Mouse (Mus musculus) adrenal gland, postnatal 10 days (tissue): ENCODE results near the gene Pknox2. TPM values are rescaled to one million over a fixed set of nuclear protein-coding genes. Genes with fewer than 3 reads are reported as not detected.

Experiments used
- DNase-seq: peaks from one replicate; pipeline ENCODE4 v3.0.0; 2021; ENCODE audit warnings: mixed read lengths
- total RNA-seq, 2 experiments: library from RNA; stranded (reverse); gene quantifications; 2 replicates each; pipeline ENCODE4 v1.2.3; 2021

The Pknox2 gene
- total RNA-seq, 2 experiments from 2014 or later, result 3.3 to 6.3 TPM

DNA sequence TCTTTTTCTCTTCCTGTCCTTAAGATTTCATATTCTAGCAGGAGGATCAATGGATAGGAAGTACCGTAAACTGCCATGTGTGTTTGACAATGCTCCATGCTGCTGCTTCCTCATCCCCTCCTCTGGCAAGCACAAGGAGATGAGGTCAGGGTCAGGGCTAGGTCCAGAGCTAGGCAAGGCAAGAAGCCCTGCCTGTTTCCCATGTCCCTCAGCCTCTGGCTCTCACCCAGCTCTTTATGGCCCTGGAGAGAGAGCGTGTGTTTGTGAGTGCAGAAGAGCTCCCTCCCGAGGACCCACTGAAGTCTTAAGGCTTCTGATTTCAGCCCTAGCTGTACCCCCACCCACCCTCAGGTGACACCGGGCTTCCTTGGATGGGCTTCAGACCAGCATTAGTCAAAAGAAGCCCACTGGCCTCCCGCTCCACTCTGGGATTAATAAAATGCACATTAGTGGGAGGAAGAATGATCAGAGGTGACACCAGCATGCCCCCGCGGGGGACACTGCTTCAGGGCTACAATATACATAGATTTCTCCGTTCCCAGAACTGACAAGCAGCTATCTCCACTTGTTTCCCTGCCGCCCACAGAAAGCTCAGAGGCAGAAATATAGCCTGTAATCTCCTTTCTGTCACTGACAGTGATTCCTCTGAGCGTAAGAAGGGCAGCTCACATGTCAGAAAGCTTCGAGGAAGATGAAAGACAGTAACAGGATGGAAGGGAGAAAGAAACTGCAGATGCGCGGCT is 156.4 kb downstream of the Pknox2 start:
- peak; percentile 22 for DNase-seq

DNA sequence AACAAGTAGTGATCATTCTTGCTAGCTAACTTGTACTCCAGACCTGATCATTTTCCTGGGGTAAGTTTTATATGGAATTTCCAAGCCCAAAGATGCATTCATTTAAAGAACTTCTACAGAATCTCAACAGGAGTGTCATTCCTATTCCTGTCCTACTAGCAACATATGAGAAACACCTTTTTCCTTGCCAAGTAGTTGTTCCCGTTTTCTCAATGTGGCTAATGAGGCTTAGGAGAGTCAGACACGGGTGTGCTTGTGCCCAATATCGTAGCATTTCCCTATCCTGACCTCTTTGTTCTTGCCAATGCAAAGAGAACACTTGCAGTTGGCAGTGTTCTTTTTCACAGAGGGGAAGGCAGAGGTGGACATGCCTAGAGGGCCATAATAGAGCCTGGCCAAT is 157.2 kb downstream of the Pknox2 start:
- DNase-seq, result no peak

DNA sequence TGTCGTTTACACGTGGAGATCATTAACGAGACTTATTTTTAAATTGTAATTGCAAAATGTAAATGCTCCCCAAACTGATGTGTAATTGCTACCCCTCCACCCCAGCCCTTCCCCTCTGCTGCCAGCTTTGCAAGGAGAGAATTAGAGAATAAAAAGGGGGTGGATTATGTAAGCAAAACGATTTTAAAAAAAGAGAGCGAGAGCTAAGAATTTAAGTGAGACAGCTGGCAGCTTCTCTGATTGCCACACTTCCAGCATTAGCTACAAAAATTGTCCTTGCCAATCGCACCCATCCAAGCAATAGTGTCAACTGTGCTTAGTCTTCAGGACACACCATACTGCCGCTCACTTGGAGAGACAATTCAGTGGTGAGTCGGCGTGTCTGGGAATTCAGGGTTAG is 162.0 kb downstream of the Pknox2 start:
- DNase-seq, result no peak

DNA sequence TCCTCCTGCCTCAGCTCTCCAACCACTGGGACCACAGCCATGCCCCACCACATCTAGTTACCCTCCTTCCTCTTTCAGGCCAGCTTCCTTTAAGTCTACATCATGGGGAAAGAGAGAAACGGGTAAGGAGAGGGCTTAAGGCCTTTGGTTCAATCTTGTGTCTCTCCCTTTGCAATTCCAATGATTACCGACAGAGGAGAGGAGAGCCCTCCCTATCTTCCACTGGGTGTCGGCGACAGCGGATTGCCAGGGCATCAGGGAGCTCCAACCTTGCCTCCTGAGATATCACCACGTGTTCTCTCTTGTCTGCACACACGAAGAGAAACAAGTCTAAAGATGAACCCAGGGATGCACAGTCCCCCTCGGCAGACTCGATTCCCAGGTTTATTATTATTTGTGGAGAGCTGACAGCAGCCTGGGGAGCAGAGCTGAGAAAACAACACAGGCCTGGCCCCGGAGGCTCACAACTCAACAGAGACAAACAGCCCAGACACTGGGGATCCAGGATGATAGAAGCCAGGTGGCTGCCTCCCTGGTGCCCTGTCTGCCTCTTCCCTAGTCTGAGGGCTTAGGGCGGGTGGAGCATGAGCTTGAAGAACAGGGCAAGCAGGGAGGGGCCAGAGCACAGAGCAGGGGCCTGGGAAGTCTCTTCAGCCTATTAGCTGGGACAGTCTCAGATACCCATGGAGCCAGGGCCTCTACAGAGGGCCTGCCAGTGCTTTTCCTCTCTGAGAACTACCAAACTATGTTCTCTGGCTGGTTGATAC is 170.4 kb downstream of the Pknox2 start:
- no peak for DNase-seq

DNA sequence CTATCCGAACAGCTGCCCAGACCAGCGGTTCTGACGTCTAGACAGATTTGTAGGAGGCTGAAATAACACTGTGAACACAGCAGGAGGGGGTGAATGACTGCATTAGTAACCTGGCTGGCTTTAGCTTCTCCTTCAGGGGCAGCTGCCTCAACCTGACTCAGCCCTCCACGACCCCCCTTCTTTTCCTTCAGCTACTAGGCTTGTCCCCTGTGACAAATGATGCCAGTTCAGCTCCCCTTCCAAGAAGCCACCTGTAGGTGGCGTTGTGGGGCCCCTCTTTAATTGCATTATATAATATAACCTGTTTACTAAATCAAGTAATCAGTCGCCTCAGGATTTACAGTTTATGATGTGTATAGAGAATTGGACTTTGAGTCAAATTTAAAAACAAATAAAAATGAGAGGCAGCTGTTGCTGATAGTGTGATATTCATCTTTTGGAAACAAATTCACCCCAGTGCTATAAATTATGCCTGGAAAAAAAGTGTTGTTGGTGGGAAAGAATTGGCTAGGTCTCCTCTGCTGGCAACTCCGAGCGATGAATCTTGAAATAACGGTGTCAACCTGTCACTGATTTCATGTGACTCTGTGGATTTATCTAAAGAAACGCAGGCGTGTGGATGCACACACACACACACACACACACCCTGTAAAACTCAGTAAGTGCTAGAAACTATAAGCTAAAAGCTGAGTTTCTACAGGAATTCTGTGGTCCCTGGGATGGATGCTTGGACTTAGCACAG is 173.6 kb downstream of the Pknox2 start:
- peak; percentile 32 for DNase-seq

DNA sequence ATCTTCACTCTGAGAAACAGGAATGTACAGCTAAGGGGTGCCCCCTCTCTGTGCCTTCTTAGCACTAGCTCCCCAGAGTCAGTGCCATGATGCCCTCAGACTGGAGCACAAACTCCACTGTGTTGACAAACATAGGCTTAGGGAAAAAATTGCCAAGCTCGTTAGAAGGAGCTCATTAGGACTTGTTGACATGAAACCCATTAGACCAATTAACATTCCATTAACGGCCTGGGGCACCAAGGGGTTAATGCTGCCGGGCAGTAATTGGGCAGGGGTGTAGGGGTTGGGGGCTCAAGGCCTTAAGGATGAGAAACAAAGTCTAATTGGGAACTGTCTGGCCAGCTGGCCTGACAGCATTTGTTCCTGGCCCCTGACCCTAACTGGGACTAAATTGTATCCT is 175.1 kb downstream of the Pknox2 start:
- no peak for DNase-seq

DNA sequence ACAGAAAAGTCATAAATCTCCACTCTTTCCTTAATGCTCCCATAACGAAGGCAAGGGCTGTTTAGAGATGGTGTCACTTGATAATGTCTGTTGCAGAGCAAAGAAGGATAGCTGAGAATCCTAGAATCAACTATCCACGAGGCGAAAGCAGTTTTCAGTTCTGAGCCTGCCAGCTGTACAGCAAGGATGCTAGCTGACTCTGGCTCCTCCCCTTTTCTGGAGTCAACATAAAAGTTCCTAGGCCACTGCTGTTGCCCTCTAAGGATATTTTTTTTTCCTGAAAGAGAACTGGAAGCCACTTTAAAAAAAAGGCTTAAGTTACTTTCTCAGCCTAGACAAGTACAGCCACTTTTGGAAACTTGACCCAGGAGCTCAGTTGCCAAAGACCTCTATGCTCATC is 176.1 kb downstream of the Pknox2 start:
- no peak for DNase-seq

DNA sequence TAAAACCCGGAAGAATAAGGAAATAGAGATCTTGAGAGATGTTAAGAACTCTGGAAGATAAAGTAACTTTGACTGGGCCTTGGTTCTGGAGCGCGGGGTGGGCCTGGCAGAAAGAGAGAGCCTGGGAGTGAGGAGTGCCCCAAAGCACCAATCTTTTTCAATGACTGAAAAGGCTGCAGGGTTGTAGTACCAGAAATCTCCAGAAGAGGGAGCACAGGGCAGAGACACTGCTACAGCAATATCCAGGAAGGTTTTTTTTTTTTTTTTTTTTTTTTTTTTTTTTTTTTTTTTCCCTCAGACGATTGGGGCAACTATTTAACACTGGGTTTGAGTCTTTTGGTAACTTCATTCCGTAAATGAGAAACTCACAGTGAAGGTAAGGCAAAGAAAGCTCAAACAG is 176.6 kb downstream of the Pknox2 start:
- DNase-seq, result peak; percentile 90

DNA sequence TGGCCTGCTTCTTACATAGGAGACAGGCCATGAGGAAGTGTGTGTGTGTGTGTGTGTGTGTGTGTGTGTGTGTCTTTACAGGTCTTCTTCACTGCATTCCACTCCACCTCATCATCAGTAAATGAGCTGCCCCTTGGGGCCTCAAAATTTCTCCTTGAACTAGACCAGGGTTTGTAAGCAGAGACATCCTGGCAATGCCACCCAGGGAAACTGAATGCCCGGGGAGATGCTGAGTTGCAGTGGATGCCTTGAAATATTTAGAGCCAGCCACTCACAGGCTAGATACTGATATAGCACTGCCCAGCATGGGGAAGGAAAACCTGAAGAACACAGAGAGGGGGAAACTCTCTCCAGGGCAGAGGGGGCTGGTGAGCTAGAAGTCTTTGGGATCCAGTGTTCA is 178.1 kb downstream of the Pknox2 start:
- no peak for DNase-seq

DNA sequence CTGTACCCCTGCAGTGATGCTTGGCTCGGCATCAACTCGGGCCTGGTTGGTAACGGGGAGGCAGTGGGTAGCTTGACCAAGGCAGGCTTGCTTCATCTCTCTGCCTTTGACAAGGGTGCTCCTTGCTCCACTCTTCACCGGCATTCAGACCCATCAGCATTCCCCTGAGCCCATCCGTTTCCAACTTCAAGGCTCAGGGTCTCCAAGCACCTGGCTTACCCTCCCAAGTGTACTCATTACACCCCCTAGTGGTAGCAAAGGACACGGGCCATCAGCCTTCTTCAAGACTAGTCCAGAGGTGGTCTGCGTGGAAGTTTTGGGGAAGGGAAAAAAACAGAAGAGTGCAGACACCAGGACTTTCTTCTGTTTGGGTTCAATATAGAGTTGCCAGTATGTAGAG is 178.5 kb downstream of the Pknox2 start:
- peak; percentile 52 for DNase-seq

DNA sequence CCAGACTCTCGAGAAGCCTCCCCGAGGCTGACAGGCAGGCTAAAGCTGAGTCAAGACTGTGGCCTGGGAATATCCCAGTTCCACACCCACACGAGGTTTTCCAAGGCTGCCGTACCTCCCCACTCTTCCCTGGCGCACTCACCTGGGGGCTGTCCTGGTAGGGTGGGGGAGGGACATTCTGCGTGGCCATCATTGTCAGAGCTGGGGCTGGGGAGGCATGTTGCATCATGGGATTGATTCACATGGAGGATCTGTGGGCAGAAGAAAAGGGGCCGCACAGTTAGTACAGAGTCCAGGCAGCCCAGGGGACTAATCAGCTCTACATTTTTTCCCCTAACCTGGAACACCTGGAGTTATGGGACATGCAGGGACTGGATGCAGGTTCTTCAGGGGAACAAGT is 179.0 kb downstream of the Pknox2 start:
- no peak for DNase-seq

DNA sequence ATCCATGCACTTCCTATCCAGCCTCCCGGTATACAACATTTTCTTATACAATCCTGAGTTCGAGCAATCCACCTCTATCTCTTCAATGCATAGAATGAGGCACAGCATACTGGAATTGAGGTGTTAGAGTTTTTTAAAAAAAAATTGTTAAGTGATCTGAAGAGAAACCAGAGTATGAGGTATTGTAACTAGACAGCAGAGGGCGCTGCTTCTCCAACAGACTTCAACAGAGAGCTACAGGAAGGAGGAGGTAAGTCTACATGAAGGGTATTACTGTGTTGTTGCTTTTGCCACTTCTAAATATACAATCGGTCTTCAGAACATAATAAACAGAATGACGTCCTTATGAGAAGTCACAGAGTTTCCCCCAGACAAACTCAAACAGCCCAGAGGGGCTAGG is 181.5 kb downstream of the Pknox2 start:
- peak; percentile 16 for DNase-seq

DNA sequence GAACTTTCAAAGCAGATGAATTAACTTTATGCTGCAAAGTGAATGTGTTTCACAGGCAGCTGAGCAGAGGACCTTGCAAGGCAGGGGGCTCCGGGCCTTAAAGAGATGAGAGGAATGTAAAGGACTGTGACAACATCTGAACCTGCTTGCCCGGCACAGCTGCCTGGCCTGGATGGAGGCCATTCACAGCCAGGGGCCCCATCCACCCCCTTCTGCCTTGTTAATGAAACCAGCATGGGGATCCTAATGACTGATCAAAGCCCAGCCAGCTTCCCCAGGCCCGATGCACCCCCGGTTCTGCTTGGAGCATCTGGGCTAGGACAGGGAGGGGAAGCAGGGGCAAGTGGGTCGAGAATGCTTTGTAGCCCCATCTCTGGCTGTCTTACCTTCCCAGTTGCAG is 183.0 kb downstream of the Pknox2 start:
- no peak for DNase-seq

DNA sequence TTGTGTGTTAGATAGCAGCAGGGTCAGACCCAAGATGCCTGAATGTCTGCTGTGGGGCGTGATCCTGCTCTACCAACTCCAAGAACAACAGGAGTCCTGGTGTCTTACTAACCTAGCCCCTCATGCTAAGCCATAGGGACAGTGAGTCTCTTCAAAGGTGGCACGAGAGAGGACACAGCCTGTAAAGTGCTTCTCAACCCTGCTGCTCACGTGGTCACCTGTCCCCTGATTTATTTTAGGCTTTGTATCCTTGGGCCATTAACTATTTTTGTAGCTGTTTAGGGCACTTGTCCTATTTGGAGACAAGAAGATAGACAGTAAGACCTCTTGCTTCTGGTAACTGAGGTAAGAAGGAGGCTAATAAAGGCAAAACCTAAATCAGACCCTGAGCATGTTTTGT is 183.7 kb downstream of the Pknox2 start:
- no peak for DNase-seq

DNA sequence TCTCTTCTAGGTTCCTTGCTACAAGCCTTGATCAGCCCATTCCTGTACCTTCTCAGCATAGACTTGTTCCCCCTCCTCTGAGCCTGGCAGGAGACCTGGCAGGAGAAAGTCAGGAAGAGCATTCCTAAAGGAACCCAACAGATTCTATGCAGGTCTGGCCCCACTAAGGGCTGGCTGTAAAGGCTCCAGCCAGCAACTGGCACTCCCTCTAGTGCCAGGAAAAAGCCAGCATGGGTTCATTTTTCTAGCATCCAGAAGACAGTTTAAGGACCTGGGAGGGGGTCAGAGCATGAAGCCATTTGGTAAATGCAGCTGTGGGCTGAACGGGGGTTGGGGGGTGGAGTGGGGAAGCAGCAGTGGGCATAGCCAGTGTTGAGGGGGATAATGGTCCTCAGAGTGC is 185.3 kb downstream of the Pknox2 start:
- no peak for DNase-seq

DNA sequence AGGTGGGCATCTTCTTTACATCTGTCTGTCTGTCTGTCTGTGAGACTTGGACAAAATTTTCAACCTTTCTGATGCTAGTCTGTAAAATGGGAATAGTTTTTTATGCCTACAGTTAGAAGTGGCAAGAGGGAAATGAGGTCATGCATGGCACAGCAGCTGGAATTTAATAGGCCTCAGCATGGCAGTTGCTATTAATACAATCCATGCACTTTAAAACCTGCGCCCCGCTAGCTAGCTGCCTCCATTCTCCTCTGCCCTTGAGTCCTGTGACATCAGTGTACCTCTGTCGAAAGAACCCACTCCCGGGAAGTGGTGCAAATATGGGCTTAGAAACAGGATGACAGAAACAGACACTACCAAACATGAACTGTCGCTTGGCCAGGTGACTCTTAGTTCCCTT is 186.1 kb downstream of the Pknox2 start:
- no peak for DNase-seq

DNA sequence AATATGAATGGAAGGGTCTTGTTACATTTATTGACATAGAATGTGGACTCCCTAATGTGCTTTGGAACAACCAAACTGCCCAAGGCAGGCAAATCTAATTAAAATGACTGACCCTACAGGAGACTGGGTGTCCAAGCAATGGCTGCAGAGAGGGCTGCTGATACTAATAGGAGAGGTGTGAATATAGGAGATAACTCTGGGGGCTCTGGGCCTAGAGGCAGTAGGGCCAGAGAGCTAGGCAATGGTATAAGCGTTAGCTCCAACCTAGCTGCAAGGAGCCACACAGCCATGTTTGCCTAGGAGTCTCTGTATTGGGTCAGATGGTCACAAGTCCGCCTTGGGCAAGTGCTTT is 196.1 kb downstream of the Pknox2 start:
- DNase-seq, result no peak

DNA sequence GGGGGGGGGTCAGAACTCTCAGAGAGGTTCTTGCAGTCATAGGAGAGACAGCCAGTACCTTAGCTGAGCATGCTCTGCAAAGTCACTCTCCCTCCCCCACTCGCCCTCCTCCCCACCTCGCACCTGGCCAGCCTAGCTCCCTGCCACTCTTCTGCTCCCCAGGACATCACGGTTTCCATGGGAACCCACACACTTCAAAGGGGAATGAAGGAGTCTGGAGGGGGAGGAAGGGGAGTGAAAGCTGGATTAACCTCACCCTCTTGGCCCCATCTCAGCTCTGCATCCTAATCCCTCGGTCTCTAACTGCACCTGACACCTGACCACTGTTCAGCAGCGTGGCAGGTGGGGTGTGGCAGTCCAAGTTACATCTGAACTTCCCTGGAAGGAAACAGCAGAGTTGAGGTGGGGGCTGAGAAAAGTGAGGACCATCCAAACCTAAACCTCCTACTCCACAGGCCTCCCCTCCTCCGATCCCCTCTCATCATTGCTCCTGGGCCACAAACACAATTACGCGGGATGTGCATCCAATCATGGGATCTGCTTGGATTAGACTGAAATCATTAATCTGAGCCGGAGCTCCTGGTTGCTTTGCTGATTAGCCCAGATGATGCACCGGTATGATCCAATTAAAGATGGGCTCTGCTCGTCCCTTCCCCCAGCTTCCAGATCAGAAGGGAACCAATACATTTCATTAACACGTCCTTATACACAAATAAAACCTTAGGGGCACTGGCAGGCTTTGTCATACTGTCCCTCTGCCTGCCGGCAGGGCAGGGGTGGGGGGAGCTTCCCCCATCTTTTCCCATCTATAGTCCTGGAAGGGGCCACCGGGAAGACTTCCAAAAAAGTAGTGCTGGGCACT is 196.7 kb downstream of the Pknox2 start:
- no peak for DNase-seq

DNA sequence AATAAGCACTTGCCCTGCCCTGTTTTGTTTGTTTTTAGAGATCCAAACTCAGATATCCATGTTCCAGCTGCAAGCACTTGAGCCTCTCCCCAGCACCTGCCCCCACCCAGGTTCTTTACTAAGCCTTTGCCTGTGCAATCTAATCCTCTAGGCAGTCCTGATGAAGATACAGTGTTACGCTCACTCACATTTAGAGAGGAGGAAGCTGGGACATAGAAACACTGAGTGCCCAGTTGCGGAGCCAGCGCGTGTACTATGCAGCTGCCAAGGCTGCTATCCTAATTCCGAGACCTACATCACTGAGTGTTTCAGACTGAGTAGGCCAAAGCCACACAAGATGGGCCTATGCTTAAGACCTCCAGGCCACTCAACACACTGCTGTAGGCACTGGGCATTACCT is 199.0 kb downstream of the Pknox2 start:
- no peak for DNase-seq

DNA sequence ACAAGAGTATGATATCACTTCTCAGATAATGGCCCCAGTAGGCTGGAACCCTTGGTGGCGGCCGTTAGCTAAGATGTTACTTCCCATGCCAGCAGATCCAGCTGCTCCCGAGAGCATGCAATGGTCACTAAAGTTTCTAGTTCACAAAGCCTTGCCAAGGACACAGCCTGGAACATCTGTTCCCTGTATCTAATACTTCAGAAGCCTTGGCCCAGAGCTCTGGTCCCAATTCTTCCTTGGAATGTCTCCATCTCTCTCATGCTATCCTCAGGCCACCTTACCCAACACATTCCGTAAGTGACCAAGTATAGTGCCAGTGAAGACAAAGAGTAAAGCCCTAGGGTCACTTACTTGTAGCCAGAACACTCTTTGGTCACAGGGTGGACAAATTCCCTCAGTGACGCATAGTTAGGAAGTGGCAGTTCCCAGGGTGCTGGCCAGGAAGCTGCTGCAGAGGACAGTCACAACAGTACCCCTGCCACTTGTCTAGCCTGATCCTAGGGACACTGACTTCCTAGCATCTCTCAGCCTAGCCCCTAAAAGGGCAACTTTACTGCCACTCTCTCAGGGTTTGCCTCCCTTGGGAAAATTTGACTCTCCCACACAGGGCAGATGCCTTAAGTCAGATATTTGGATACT is 200.0 kb downstream of the Pknox2 start:
- DNase-seq, result no peak

DNA sequence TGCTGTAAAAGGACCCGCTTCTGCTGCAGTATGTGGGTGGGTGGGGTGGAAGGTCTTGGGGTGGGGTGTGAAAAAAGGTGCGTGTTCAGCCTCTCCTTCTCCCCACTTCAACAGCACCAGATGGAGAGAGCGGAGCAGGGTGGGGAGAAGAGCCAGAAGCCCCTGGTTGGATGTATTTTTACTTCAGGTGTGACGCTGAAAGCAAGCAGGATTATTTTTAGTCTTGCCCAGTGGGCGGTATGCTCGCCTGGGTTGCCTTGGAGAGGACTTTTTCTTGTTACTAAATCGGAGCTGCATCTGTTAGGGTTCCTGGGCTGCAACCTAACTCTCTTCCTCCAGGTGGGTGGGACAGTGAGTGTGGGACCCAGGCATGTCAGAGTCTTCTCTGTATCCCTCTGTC is 202.4 kb downstream of the Pknox2 start:
- no peak for DNase-seq

DNA sequence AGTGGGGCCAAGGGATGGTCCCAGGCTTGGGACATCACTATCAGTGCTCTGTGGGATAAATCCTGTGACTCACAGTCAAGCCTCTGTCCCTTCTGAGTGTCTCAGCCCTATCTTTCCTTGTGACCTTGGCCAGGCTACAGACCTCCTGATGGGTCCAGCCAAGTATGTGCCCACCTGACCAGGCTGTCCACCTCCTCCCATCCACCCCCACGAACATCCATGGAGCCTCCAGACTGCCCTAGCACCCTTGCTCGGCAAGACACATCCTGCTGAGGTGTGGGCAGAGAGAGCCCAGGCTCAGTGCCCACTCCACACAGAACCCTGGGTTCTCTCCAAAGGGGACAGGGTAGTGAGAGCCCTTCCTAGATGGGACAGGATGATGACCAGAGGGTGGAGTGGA is 204.6 kb downstream of the Pknox2 start:
- DNase-seq, result no peak
